Mouse (Mus musculus) mature B cell (primary cell): ENCODE measurements around the gene Hand1.
"Not testable (repeated sequence)": the region's sequence is repeated elsewhere in the genome, so short reads cannot be mapped to it uniquely, and the experiment has no call there.

Source experiments
- in situ Hi-C: fragments of 300-500 bp; cut with MboI; formaldehyde crosslinking; loops from 2 replicates; pipeline ENCODE4 v1.14.3; 2019

Gene Hand1

GRCm38 (mm10) chr11:57832552-57833201 lies at the start of gene Hand1:
Gene Hand1 (minus strand): TSS chr11:57832818.
- in situ Hi-C loops, result no loop called here

- in situ Hi-C loops, result no loop called here
These were observed 43.5 kb upstream of the Hand1 start for GRCm38 (mm10) chr11:57876157-57876556.

- in situ Hi-C loops, result no loop called here
These were observed 40.4 kb upstream of the Hand1 start for GRCm38 (mm10) chr11:57873014-57873413.

- in situ Hi-C loops, result no loop called here
These were observed 36.3 kb upstream of the Hand1 start for GRCm38 (mm10) chr11:57868753-57869460.

- in situ Hi-C loops, result no loop called here
These were observed 33.8 kb upstream of the Hand1 start for GRCm38 (mm10) chr11:57866466-57866865.

GRCm38 (mm10) chr11:57864577-57864976 lies 32.0 kb upstream of the Hand1 start:
- in situ Hi-C loops, result no loop called here

GRCm38 (mm10) chr11:57862088-57862487 lies 29.5 kb upstream of the Hand1 start:
- in situ Hi-C loops, result no loop called here

- in situ Hi-C loops, result no loop called here
These were observed 25.1 kb upstream of the Hand1 start for GRCm38 (mm10) chr11:57857709-57858108.

GRCm38 (mm10) chr11:57853571-57853970 lies 21.0 kb upstream of the Hand1 start:
- in situ Hi-C loops, result no loop called here

- in situ Hi-C loops, result no loop called here
These were observed 18.3 kb upstream of the Hand1 start for GRCm38 (mm10) chr11:57850931-57851330.

- in situ Hi-C loops, result no loop called here
These were observed 17.7 kb upstream of the Hand1 start for GRCm38 (mm10) chr11:57850298-57850697.

GRCm38 (mm10) chr11:57847396-57847795 lies 14.8 kb upstream of the Hand1 start:
- in situ Hi-C loops, result no loop called here

- in situ Hi-C loops, result not testable (repeated sequence)
These were observed 14.1 kb upstream of the Hand1 start for GRCm38 (mm10) chr11:57846421-57847363.

- in situ Hi-C loops, result no loop called here
These were observed 8.8 kb upstream of the Hand1 start for GRCm38 (mm10) chr11:57841391-57841790.

GRCm38 (mm10) chr11:57840986-57841385 lies 8.4 kb upstream of the Hand1 start:
- in situ Hi-C loops, result no loop called here

GRCm38 (mm10) chr11:57837861-57838680 lies 5.5 kb upstream of the Hand1 start:
- in situ Hi-C loops, result no loop called here

- in situ Hi-C loops, result no loop called here
These were observed 4.5 kb upstream of the Hand1 start for GRCm38 (mm10) chr11:57836872-57837680.

- in situ Hi-C loops, result no loop called here
These were observed 3.8 kb upstream of the Hand1 start for GRCm38 (mm10) chr11:57836401-57836800.

- in situ Hi-C loops, result no loop called here
These were observed 3.3 kb upstream of the Hand1 start for GRCm38 (mm10) chr11:57835931-57836330.

- in situ Hi-C loops, result no loop called here
These were observed 2.7 kb upstream of the Hand1 start for GRCm38 (mm10) chr11:57835331-57835730.

- in situ Hi-C loops, result no loop called here
These were observed 1.4 kb upstream of the Hand1 start for GRCm38 (mm10) chr11:57834031-57834430.
